27 mouse cellular contexts compared by ENCODE assay signal in the genomic region with DNA sequence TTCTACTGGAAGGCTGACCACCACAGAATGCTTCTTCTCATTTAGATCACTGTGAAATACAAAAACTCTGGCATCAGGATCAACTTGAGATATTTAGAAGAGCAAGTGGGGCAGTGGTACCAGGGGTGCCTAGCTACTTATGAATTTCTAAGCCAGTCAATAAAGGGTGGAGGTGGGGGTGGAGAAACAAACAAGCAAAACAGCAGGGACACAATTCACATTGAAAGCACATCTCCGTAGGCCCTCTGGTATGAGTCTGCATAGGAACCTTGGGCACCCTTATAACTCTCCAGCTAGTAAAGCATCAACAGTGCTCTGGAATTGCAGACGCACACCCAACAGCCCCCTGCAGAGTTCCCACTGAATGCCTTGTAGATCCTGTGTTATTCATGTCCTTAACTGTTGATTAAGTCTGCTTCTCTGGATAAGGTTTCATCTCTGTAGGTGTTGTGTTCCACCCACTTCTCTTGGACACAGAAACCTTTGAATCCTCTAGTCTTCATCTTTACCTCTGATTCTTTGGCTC.
"Had no signal": no experiment of that assay in that cellular context is flagged by ENCODE, and none has a peak within 500 bp of the region (broad histone marks: within the 10 kb centered on the region; RNA-seq: fewer than 3 reads in every experiment).

No protein-coding gene starts in this region.

- H3K4me2 ChIP-seq: heart, embryonic 12.5 days; hindbrain, embryonic 12.5 days; hindbrain, embryonic 14.5 days; intestine, embryonic 15.5 days; limb, embryonic 12.5 days; liver, embryonic 11.5 days; liver, embryonic 13.5 days had no signal

- H3K36me3 ChIP-seq: heart, embryonic 10.5 days; heart, embryonic 12.5 days; hindbrain, embryonic 10.5 days; hindbrain, embryonic 12.5 days; intestine, embryonic 15.5 days; limb, embryonic 10.5 days; limb, embryonic 12.5 days; liver, embryonic 13.5 days had no signal

- H3K4me3 ChIP-seq: gastrocnemius, adult 2 months; heart, adult 2 months; heart, embryonic 10.5 days; heart, embryonic 12.5 days; hindbrain, embryonic 10.5 days; hindbrain, embryonic 12.5 days; intestine, embryonic 15.5 days; layer of hippocampus, adult 2 months; left cerebral cortex, adult 2 months; limb, embryonic 10.5 days; limb, embryonic 12.5 days; liver, embryonic 13.5 days had no signal

- H3K9ac ChIP-seq: heart, embryonic 12.5 days; hindbrain, embryonic 12.5 days; hindbrain, embryonic 14.5 days; intestine, embryonic 15.5 days; limb, embryonic 12.5 days; liver, embryonic 13.5 days had no signal

- DNase-seq: gastrocnemius, adult 2 months; gastrocnemius, postnatal 10 days; gastrocnemius, postnatal 25 days; heart, adult 2 months; heart, postnatal 10 days; heart, postnatal 4 days; kidney, adult 18-20 months; kidney, adult 8-10 months; kidney, postnatal 10 days; kidney, postnatal 25 days; kidney, postnatal 4 days; liver; liver, embryonic 13.5 days had no signal

- H3K27me3 ChIP-seq: heart, embryonic 12.5 days; hindbrain, embryonic 12.5 days; intestine, embryonic 15.5 days; limb, embryonic 12.5 days; liver, embryonic 13.5 days had no signal

- H3K4me1 ChIP-seq: heart, embryonic 10.5 days; hindbrain, embryonic 10.5 days; hindbrain, embryonic 12.5 days; intestine, embryonic 15.5 days; limb, embryonic 10.5 days; limb, embryonic 12.5 days; liver, embryonic 13.5 days had no signal

- ATAC-seq: hindbrain, embryonic 16.5 days; inflammation-experienced regulatory T-cells, adult 6 months; intestine, embryonic 15.5 days; intestine, postnatal 0 days had no signal

- H3K9me3 ChIP-seq: heart, embryonic 10.5 days; heart, embryonic 12.5 days; hindbrain, embryonic 10.5 days; hindbrain, embryonic 12.5 days; intestine, embryonic 15.5 days; limb, embryonic 10.5 days; limb, embryonic 12.5 days; liver, embryonic 13.5 days had no signal

- H3K27ac ChIP-seq: gastrocnemius, adult 2 months; heart, adult 2 months; heart, embryonic 10.5 days; hindbrain, embryonic 10.5 days; hindbrain, embryonic 12.5 days; hindbrain, embryonic 14.5 days; intestine, embryonic 15.5 days; layer of hippocampus, adult 2 months; left cerebral cortex, adult 2 months; limb, embryonic 10.5 days; limb, embryonic 12.5 days; liver, embryonic 13.5 days had no signal
